Mouse (Mus musculus) stomach, postnatal 0 days (tissue): ENCODE data around the gene Trim8.

Experiments used
- CTCF ChIP-seq: IDR thresholded peaks from 2 replicates; pipeline ENCODE4 v1.5.1; 2016; ENCODE audit warnings: antibody characterized with exemption, low read depth, mild to moderate bottlenecking, moderate library complexity
- EP300 ChIP-seq: optimal IDR thresholded peaks from 2 replicates; pipeline ENCODE3; 2016; ENCODE audit warnings: antibody characterized with exemption

DNA sequence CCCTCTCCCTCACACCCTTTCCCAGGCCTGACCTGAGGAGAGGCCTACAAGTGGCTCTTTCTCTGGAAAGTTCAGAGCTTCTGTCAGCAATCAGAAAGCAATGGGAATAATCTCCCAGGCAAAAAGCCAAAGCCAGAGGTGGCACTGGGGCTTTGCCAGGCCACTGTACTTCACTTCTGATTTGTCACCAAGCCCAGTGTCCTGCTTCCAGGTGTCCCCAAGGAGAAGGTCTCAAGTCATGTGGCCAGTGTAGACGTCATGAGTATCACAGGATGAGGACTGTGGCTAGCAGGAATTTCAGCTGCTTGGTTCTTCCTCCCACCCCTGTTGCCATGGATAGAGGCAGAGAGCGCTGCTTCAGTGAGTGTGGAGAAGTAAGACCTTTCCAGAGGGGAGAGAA is 41.6 kb upstream of the Trim8 start:
- TF ChIP-seq CTCF = no peak
- no peak for TF ChIP-seq EP300
